Mouse (Mus musculus) ES-Bruce4 (cell line): ENCODE results near the gene Mat2b. TPM values are rescaled to one million over a fixed set of nuclear protein-coding genes. Genes with fewer than 3 reads are reported as not detected.

Experiments
- H3K27ac ChIP-seq: 2 replicates; pipeline ENCODE4 v1.5.1; 2012; ENCODE audit warnings: low read length, inconsistent platforms; ENCODE audit not compliant: insufficient read depth
- H3K27me3 ChIP-seq: 2 replicates; pipeline ENCODE4 v1.6.1; 2012; ENCODE audit warnings: mild to moderate bottlenecking, low read length, inconsistent platforms; ENCODE audit not compliant: control insufficient read depth, poor library complexity, insufficient read depth, severe bottlenecking
- H3K36me3 ChIP-seq: 2 replicates; pipeline ENCODE4 v1.6.1; 2012; ENCODE audit warnings: inconsistent platforms, mild to moderate bottlenecking, low read length, moderate library complexity; ENCODE audit not compliant: control insufficient read depth, poor library complexity, insufficient read depth, severe bottlenecking
- H3K4me1 ChIP-seq: one replicate; pipeline ENCODE4 v1.8.1; 2011; ENCODE audit warnings: low read length; ENCODE audit not compliant: control insufficient read depth, insufficient read depth
- H3K4me3 ChIP-seq: 2 replicates; pipeline ENCODE4 v1.5.1; 2011; ENCODE audit warnings: low read depth, mild to moderate bottlenecking, low read length
- H3K9ac ChIP-seq: 2 replicates; pipeline ENCODE4 v1.6.1; 2012; ENCODE audit warnings: low read depth, mild to moderate bottlenecking, inconsistent platforms; ENCODE audit not compliant: poor library complexity, severe bottlenecking
- H3K9me3 ChIP-seq: replicated peaks from 2 replicates; pipeline ENCODE4 v1.6.1; 2012; ENCODE audit warnings: mild to moderate bottlenecking, low read length, inconsistent platforms; ENCODE audit not compliant: control insufficient read depth, poor library complexity, insufficient read depth, severe bottlenecking
- CTCF ChIP-seq: IDR thresholded peaks from one replicate; pipeline ENCODE4 v1.8.1; 2011; ENCODE audit warnings: low read depth, low read length
- EP300 ChIP-seq: IDR thresholded peaks from 2 replicates; pipeline ENCODE4 v1.6.1; 2011; ENCODE audit warnings: low read depth, low read length; ENCODE audit not compliant: insufficient read depth
- POLR2A ChIP-seq: IDR thresholded peaks from one replicate; pipeline ENCODE4 v1.8.1; 2011; ENCODE audit warnings: low read length; ENCODE audit not compliant: insufficient read depth
- polyA plus RNA-seq: library from polyadenylated mRNA; stranded (reverse); fragments of >200 nt; gene quantifications from 2 replicates; pipeline ENCODE4 v1.2.4, GENCODE M21; 2011; ENCODE audit warnings: low read depth; ENCODE audit not compliant: missing spikeins, insufficient read depth, insufficient read length

Mat2b gene
- polyA plus RNA-seq: 60.9 and 67.3 TPM in 2 replicates

GRCm38 (mm10) chr11:40695103-40695502 is at the start of gene Mat2b:
Gene Mat2b (minus strand): TSS chr11:40695203.
- Histone ChIP-seq H3K9ac (peak within 1 kb of the TSS; percentile 69), H3K9me3 (peaks cover 8% of the 10 kb centered on the region), H3K27me3 (peaks cover 1% of the 10 kb centered on the region; the same call in 1 of the 2 replicates), H3K4me1 (no peaks in the 10 kb centered on the region), H3K27ac (peak within 1 kb of the TSS; percentile 96), H3K36me3 (peaks cover 4% of the 10 kb centered on the region; the same call in 1 of the 2 replicates), H3K4me3 (peak within 1 kb of the TSS; percentile 92)
- TF ChIP-seq POLR2A (no peak), EP300 (no peak), CTCF (no peak)

- Histone ChIP-seq H3K36me3 (peaks cover 21% of the 10 kb centered on the region), H3K27ac (no peak overlapping the region), H3K27me3 (no peaks in the 10 kb centered on the region), H3K9me3 (no peaks in the 10 kb centered on the region), H3K4me1 (no peaks in the 10 kb centered on the region), H3K4me3 (no peak overlapping the region), H3K9ac (no peak overlapping the region)
- TF ChIP-seq POLR2A: no peak
- no peak for TF ChIP-seq EP300
- TF ChIP-seq CTCF: no peak
Observed at GRCm38 (mm10) chr11:40744348-40744747, 49.3 kb upstream of the Mat2b start.

GRCm38 (mm10) chr11:40741605-40742262 is 46.7 kb upstream of the Mat2b start:
- Histone ChIP-seq H3K9ac (no peak overlapping the region), H3K27me3 (no peaks in the 10 kb centered on the region), H3K36me3 (peaks cover 41% of the 10 kb centered on the region), H3K27ac (no peak overlapping the region), H3K4me1 (no peaks in the 10 kb centered on the region), H3K4me3 (no peak overlapping the region), H3K9me3 (no peaks in the 10 kb centered on the region)
- TF ChIP-seq CTCF (no peak), POLR2A (no peak), EP300 (no peak)

- no peak overlapping the region for H3K9ac ChIP-seq
- peaks cover 54% of the 10 kb centered on the region for H3K36me3 ChIP-seq
- no peak overlapping the region for H3K4me3 ChIP-seq
- H3K9me3 ChIP-seq: no peaks in the 10 kb centered on the region
- H3K27me3 ChIP-seq: no peaks in the 10 kb centered on the region
- H3K4me1 ChIP-seq: no peaks in the 10 kb centered on the region
- TF ChIP-seq POLR2A (no peak), EP300 (no peak), CTCF (no peak)
- H3K27ac ChIP-seq: peak overlapping the region; percentile 75
Observed at GRCm38 (mm10) chr11:40737369-40737768, 42.4 kb upstream of the Mat2b start.

GRCm38 (mm10) chr11:40734251-40734752 is 39.3 kb upstream of the Mat2b start:
- no peak for TF ChIP-seq POLR2A
- no peak for TF ChIP-seq EP300
- TF ChIP-seq CTCF: no peak
- H3K4me3 ChIP-seq: peak overlapping the region; percentile 77
- peak overlapping the region; percentile 46 for H3K27ac ChIP-seq
- H3K9ac ChIP-seq: peak overlapping the region; percentile 74
- H3K9me3 ChIP-seq: no peaks in the 10 kb centered on the region
- H3K36me3 ChIP-seq: peaks cover 51% of the 10 kb centered on the region
- peaks cover 2% of the 10 kb centered on the region for H3K4me1 ChIP-seq
- H3K27me3 ChIP-seq: no peaks in the 10 kb centered on the region

DNA sequence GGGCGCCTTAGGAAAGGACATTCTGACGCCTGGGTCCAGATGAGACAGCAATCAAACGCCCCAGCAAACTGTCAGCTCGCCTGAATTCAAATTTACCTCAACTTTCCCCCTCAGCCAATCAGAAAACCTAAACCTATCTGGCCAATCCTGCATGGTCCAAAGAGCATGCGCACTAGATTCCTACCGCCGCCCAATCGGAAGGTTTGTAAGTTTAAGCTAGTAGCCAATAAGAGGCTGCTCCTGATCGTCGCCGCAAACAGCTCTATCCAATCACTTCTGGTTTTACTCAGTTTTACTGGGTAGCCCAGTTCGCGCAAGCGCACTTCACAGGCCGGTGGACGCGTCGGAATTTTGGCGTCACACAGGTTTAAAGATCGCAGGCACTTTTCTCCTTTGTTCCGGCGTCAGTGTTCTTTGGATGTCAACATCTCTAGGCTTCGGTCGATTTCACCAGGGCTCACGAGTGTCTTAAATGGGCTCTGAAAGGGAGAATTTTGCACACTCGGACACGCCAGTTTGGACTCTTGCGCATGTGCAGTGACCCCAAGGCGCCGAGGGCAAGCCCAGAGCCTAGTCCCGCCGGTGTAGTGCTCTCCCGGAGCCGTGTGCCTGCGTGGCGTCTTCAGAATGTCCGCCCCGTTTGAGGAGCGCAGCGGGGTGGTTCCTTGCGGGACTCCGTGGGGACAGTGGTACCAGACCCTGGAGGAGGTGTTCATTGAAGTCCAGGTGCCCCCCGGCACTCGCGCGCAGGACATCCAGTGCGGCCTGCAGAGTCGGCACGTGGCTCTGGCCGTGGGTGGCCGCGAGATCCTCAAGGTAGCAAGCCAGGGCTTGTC is 38.6 kb upstream of the Mat2b start, which contains the start of the genes Hmmr and Nudcd2:
Gene Hmmr (minus strand): TSS at position 84 of the 836 bp plus-strand sequence.
Gene Nudcd2 (plus strand): TSS at position 329 of the 836 bp plus-strand sequence.
- no peaks in the 10 kb centered on the region for H3K27me3 ChIP-seq
- TF ChIP-seq CTCF: no peak
- no peak for TF ChIP-seq EP300
- no peak for TF ChIP-seq POLR2A
- peak within 1 kb of the TSS; percentile 100 for H3K4me3 ChIP-seq
- H3K9me3 ChIP-seq: no peaks in the 10 kb centered on the region
- H3K27ac ChIP-seq: peak within 1 kb of the TSS; percentile 68
- peaks cover 49% of the 10 kb centered on the region for H3K36me3 ChIP-seq
- H3K4me1 ChIP-seq: peaks cover 2% of the 10 kb centered on the region
- peak within 1 kb of the TSS; percentile 97 for H3K9ac ChIP-seq
